Mouse (Mus musculus) MEL (cell line): ENCODE measurements around the gene Sox30. TPM values are rescaled to one million over a fixed set of nuclear protein-coding genes. Genes with fewer than 3 reads are reported as not detected.
A peak's percentile ranks its signal among the peaks of the same experiment; 100 is the strongest.

Source experiments
- DNase-seq: peaks from one replicate; pipeline ENCODE4 v3.0.0; 2011; ENCODE audit warnings: low read depth, low spot score
- H3K27ac ChIP-seq: 2 replicates; pipeline ENCODE4 v1.5.1; 2012; ENCODE audit warnings: low read depth, mild to moderate bottlenecking, control low read depth, low read length, moderate library complexity; ENCODE audit not compliant: control insufficient read depth
- H3K27me3 ChIP-seq, 2 experiments: fragments of 150-350 bp in 1 of 2; sonication (generic) in 1 of 2; 2 replicates each; pipeline ENCODE4 v1.6.1; 2012; ENCODE audit warnings: low read length in 2 of 2, mild to moderate bottlenecking in 2 of 2, improper control_type of control experiment in 1 of 2, moderate library complexity in 1 of 2; ENCODE audit not compliant: insufficient read depth in 2 of 2, control insufficient read depth in 1 of 2
- H3K36me3 ChIP-seq, 2 experiments: 2 replicates each; pipeline ENCODE4 v1.6.1; 2012 to 2014; ENCODE audit warnings: low read length in 2 of 2, improper control_type of control experiment in 1 of 2, inconsistent platforms in 1 of 2, mild to moderate bottlenecking in 1 of 2; ENCODE audit not compliant: insufficient read depth in 2 of 2, control insufficient read depth in 1 of 2
- H3K4me1 ChIP-seq, 2 experiments: fragments of 150-350 bp in 1 of 2; sonication (generic) in 1 of 2; 2 replicates each; pipeline ENCODE4 v1.6.1; 2012; ENCODE audit warnings: low read length in 2 of 2, improper control_type of control experiment in 1 of 2, mild to moderate bottlenecking in 1 of 2; ENCODE audit not compliant: insufficient read depth in 2 of 2, control insufficient read depth in 1 of 2
- H3K4me3 ChIP-seq, 2 experiments: fragments of 150-350 bp in 1 of 2; sonication (generic) in 1 of 2; 2 replicates each; pipeline ENCODE4 v1.5.1; 2012; ENCODE audit warnings: low read depth in 2 of 2, low read length in 2 of 2, mild to moderate bottlenecking in 2 of 2, moderate library complexity in 2 of 2, control low read depth in 1 of 2, improper control_type of control experiment in 1 of 2; ENCODE audit not compliant: control insufficient read depth in 1 of 2, insufficient read depth in 1 of 2
- H3K79me2 ChIP-seq: 2 replicates; pipeline ENCODE4 v1.6.1; 2012; ENCODE audit warnings: mild to moderate bottlenecking, low read length, moderate library complexity; ENCODE audit not compliant: control insufficient read depth, poor library complexity, insufficient read depth
- H3K9ac ChIP-seq: 2 replicates; pipeline ENCODE4 v1.6.1; 2012; ENCODE audit warnings: low read depth, mild to moderate bottlenecking, control low read depth, low read length, moderate library complexity; ENCODE audit not compliant: control insufficient read depth, poor library complexity, severe bottlenecking
- H3K9me3 ChIP-seq: fragments of 150-350 bp; sonication (generic); replicated peaks from 2 replicates; pipeline ENCODE4 v1.6.1; 2012; ENCODE audit warnings: mild to moderate bottlenecking, low read length, improper control_type of control experiment, moderate library complexity; ENCODE audit not compliant: insufficient read depth
- BHLHE40 ChIP-seq: IDR thresholded peaks from 2 replicates; pipeline ENCODE4 v1.6.1; 2012; ENCODE audit warnings: low read depth, mild to moderate bottlenecking, inconsistent platforms, low read length, improper control_type of control experiment, borderline replicate concordance
- CHD2 ChIP-seq: IDR thresholded peaks from 2 replicates; pipeline ENCODE4 v1.6.1; 2011; ENCODE audit warnings: low read length, improper control_type of control experiment
- CTCF ChIP-seq, 3 experiments: IDR thresholded peaks in 2 of 3; conservative IDR thresholded peaks in 1 of 3; 2 replicates each; pipeline ENCODE4 v1.5.1; 2011 to 2012; ENCODE audit warnings: low read length in 3 of 3, low read depth in 2 of 3, mild to moderate bottlenecking in 2 of 3, improper control_type of control experiment in 1 of 3, inconsistent platforms in 1 of 3, mixed read lengths in 1 of 3, moderate library complexity in 1 of 3; ENCODE audit not compliant: control insufficient read depth in 1 of 3, insufficient read depth in 1 of 3, poor library complexity in 1 of 3, severe bottlenecking in 1 of 3
- E2F4 ChIP-seq: IDR thresholded peaks from 2 replicates; pipeline ENCODE4 v1.6.1; 2011; ENCODE audit warnings: low read depth, low read length, improper control_type of control experiment, borderline replicate concordance
- ELF1 ChIP-seq: IDR thresholded peaks from 2 replicates; pipeline ENCODE4 v1.6.1; 2014; ENCODE audit warnings: low read depth, mild to moderate bottlenecking, inconsistent platforms, low read length, improper control_type of control experiment, moderate library complexity
- EP300 ChIP-seq, 2 experiments: IDR thresholded peaks; 2 replicates each; pipeline ENCODE4 v1.6.1; 2011; ENCODE audit warnings: improper control_type of control experiment in 2 of 2, low read length in 2 of 2, low read depth in 1 of 2, mild to moderate bottlenecking in 1 of 2
- ETS1 ChIP-seq: IDR thresholded peaks from 2 replicates; pipeline ENCODE4 v1.6.1; 2012; ENCODE audit warnings: low read depth, mild to moderate bottlenecking, inconsistent platforms, low read length, improper control_type of control experiment, moderate library complexity
- GABPA ChIP-seq: IDR thresholded peaks from 2 replicates; pipeline ENCODE4 v1.6.1; 2012; ENCODE audit warnings: low read depth, mild to moderate bottlenecking, inconsistent platforms, low read length, improper control_type of control experiment, moderate library complexity
- HCFC1 ChIP-seq: IDR thresholded peaks from 2 replicates; pipeline ENCODE4 v1.6.1; 2012; ENCODE audit warnings: low read depth, mild to moderate bottlenecking, inconsistent platforms, low read length, improper control_type of control experiment, moderate library complexity
- MAX ChIP-seq: IDR thresholded peaks from 2 replicates; pipeline ENCODE4 v1.6.1; 2011; ENCODE audit warnings: low read length, improper control_type of control experiment
- MEF2A ChIP-seq: IDR thresholded peaks from 2 replicates; pipeline ENCODE4 v1.6.1; 2014; ENCODE audit warnings: low read depth, mild to moderate bottlenecking, inconsistent platforms, low read length, improper control_type of control experiment; ENCODE audit not compliant: poor library complexity, insufficient replicate concordance, severe bottlenecking; ENCODE audit errors: extremely low read depth
- MXI1 ChIP-seq: IDR thresholded peaks from 2 replicates; pipeline ENCODE4 v1.6.1; 2011; ENCODE audit warnings: mild to moderate bottlenecking, low read depth, low read length, improper control_type of control experiment
- MYB ChIP-seq: IDR thresholded peaks from 2 replicates; pipeline ENCODE4 v1.6.1; 2011; ENCODE audit warnings: mild to moderate bottlenecking, low read depth, low read length, improper control_type of control experiment
- MYC ChIP-seq: IDR thresholded peaks from 2 replicates; pipeline ENCODE4 v1.6.1; 2011; ENCODE audit warnings: low read depth, mild to moderate bottlenecking, low read length, improper control_type of control experiment, moderate library complexity
- NELFE ChIP-seq: IDR thresholded peaks from 2 replicates; pipeline ENCODE4 v1.6.1; 2011; ENCODE audit warnings: low read depth, low read length, improper control_type of control experiment
- POLR2A ChIP-seq, 2 experiments: IDR thresholded peaks; 2 replicates each; pipeline ENCODE4 v1.6.1; 2011 to 2012; ENCODE audit warnings: low read length in 2 of 2, mild to moderate bottlenecking in 2 of 2, control low read depth in 1 of 2, improper control_type of control experiment in 1 of 2, low read depth in 1 of 2, moderate library complexity in 1 of 2; ENCODE audit not compliant: control insufficient read depth in 1 of 2, insufficient read depth in 1 of 2, poor library complexity in 1 of 2
- POLR2AphosphoS2 ChIP-seq: IDR thresholded peaks from 2 replicates; pipeline ENCODE4 v1.6.1; 2011; ENCODE audit warnings: low read length, improper control_type of control experiment
- POLR2AphosphoS5 ChIP-seq: IDR thresholded peaks from 2 replicates; pipeline ENCODE4 v1.6.1; 2012; ENCODE audit warnings: low read depth, borderline replicate concordance, mild to moderate bottlenecking, inconsistent platforms, low read length, moderate library complexity, mixed read lengths
- RAD21 ChIP-seq: IDR thresholded peaks from 2 replicates; pipeline ENCODE4 v1.6.1; 2011; ENCODE audit warnings: mild to moderate bottlenecking, low read depth, low read length, improper control_type of control experiment
- RCOR1 ChIP-seq: IDR thresholded peaks from 2 replicates; pipeline ENCODE4 v1.6.1; 2012; ENCODE audit warnings: low read depth, mild to moderate bottlenecking, inconsistent platforms, low read length, improper control_type of control experiment
- SIN3A ChIP-seq: IDR thresholded peaks from 2 replicates; pipeline ENCODE4 v1.6.1; 2012; ENCODE audit warnings: low read length, improper control_type of control experiment, inconsistent platforms
- SMC3 ChIP-seq: IDR thresholded peaks from 2 replicates; pipeline ENCODE4 v1.6.1; 2011; ENCODE audit warnings: low read depth, low read length, improper control_type of control experiment
- TAL1 ChIP-seq: IDR thresholded peaks from 2 replicates; pipeline ENCODE4 v1.6.1; 2012; ENCODE audit warnings: mild to moderate bottlenecking, inconsistent platforms, low read length, moderate library complexity, mixed read lengths
- TBP ChIP-seq: IDR thresholded peaks from 2 replicates; pipeline ENCODE4 v1.8.0; 2011; ENCODE audit warnings: low read depth, low read length, improper control_type of control experiment
- TCF12 ChIP-seq: IDR thresholded peaks from 2 replicates; pipeline ENCODE4 v1.6.1; 2014; ENCODE audit warnings: low read depth, mild to moderate bottlenecking, inconsistent platforms, low read length, improper control_type of control experiment, moderate library complexity
- UBTF ChIP-seq: IDR thresholded peaks from 2 replicates; pipeline ENCODE4 v1.6.1; 2012; ENCODE audit warnings: low read depth, mild to moderate bottlenecking, inconsistent platforms, low read length, improper control_type of control experiment, moderate library complexity, borderline replicate concordance; ENCODE audit not compliant: insufficient read depth
- USF2 ChIP-seq, 2 experiments: IDR thresholded peaks; 2 replicates each; pipeline ENCODE4 v1.6.1; 2011 to 2012; ENCODE audit warnings: improper control_type of control experiment in 2 of 2, low read length in 2 of 2, borderline replicate concordance in 1 of 2, inconsistent platforms in 1 of 2, low read depth in 1 of 2, mild to moderate bottlenecking in 1 of 2; ENCODE audit not compliant: insufficient read depth in 1 of 2
- ZC3H11A ChIP-seq: IDR thresholded peaks from 2 replicates; pipeline ENCODE4 v1.6.1; 2012; ENCODE audit warnings: low read depth, mild to moderate bottlenecking, inconsistent platforms, low read length, improper control_type of control experiment
- ZKSCAN1 ChIP-seq: IDR thresholded peaks from 2 replicates; pipeline ENCODE4 v1.6.1; 2012; ENCODE audit warnings: low read depth, mild to moderate bottlenecking, inconsistent platforms, low read length, improper control_type of control experiment, moderate library complexity
- ZNF384 ChIP-seq: IDR thresholded peaks from 2 replicates; pipeline ENCODE4 v1.6.1; 2012; ENCODE audit warnings: low read depth, mild to moderate bottlenecking, inconsistent platforms, low read length, improper control_type of control experiment
- polyA plus RNA-seq, 2 experiments: library from polyadenylated mRNA; stranded (reverse) in 1 of 2; unstranded in 1 of 2; fragments of >175 nt in 1 of 2; fragments of >200 nt in 1 of 2; gene quantifications; 2 replicates each; pipeline versions ENCODE4 v1.2.1 to v1.2.4; 2012; ENCODE audit warnings: low replicate concordance in 2 of 2, low read depth in 1 of 2; ENCODE audit not compliant: insufficient read length in 2 of 2, insufficient read depth in 1 of 2, missing spikeins in 1 of 2
- total RNA-seq: library from RNA; depleted of rRNA; stranded (reverse); fragments of 300-350 nt; gene quantifications from 2 replicates; pipeline ENCODE4 v1.2.3, GENCODE M21; 2012

Gene Sox30
- total and polyA plus RNA-seq, 3 experiments = not detected

GRCm38 (mm10) chr11:45937478-45937877 is 42.6 kb upstream of the Sox30 start:
- H3K9ac ChIP-seq = no peak overlapping the region
- peaks cover 11% of the 10 kb centered on the region in 2 experiments for H3K4me1 ChIP-seq
- peaks cover 14 to 19% of the 10 kb centered on the region in 2 experiments for H3K36me3 ChIP-seq
- H3K27me3 ChIP-seq = no peaks in the 10 kb centered on the region
- no peak overlapping the region for H3K27ac ChIP-seq
- H3K79me2 ChIP-seq = peaks cover 13% of the 10 kb centered on the region
- H3K9me3 ChIP-seq = no peaks in the 10 kb centered on the region
- no peak for DNase-seq
- H3K4me3 ChIP-seq = no peak overlapping the region
- TF ChIP-seq SMC3 = no peak
- TF ChIP-seq RCOR1 = no peak
- no peak for TF ChIP-seq MAX
- TF ChIP-seq TCF12 = no peak
- no peak for TF ChIP-seq ZKSCAN1
- TF ChIP-seq CHD2 = no peak
- TF ChIP-seq TAL1 = no peak
- TF ChIP-seq SIN3A = no peak
- no peak for TF ChIP-seq EP300 (IDR thresholded peaks at IDR 0.05; ENCODE audit: low read depth in 1 of 2, low read length in 2 of 2)
- no peak for TF ChIP-seq ETS1
- TF ChIP-seq TBP = no peak
- no peak for TF ChIP-seq USF2 (IDR thresholded peaks at IDR 0.05; ENCODE audit: borderline replicate concordance in 1 of 2, insufficient read depth in 1 of 2, low read depth in 1 of 2, low read length in 2 of 2)
- TF ChIP-seq NELFE = no peak
- TF ChIP-seq GABPA = no peak
- TF ChIP-seq ELF1 = no peak
- no peak for TF ChIP-seq BHLHE40
- no peak for TF ChIP-seq HCFC1
- TF ChIP-seq E2F4 = no peak
- TF ChIP-seq, all 39 proteins: peak for 0

GRCm38 (mm10) chr11:45938917-45939316 is 41.2 kb upstream of the Sox30 start:
- Histone ChIP-seq H3K4me1 (peaks cover 13 to 19% of the 10 kb centered on the region in 2 experiments), H3K27me3 (no peaks in the 10 kb centered on the region), H3K9ac (peak overlapping the region; percentile 21), H3K9me3 (no peaks in the 10 kb centered on the region), H3K79me2 (peaks cover 25% of the 10 kb centered on the region), H3K27ac (peak overlapping the region; percentile 71), H3K4me3 (peak overlapping the region; percentile 5 to 31; a peak in 3 of 4 replicates), H3K36me3 (peaks cover 14 to 30% of the 10 kb centered on the region in 2 experiments)
- peak; percentile 85 for DNase-seq
- no peak for TF ChIP-seq CHD2
- no peak for TF ChIP-seq ZKSCAN1
- 0 out of 2 replicates have a peak, but pooled peaks have one; percentile 27 for TF ChIP-seq TBP
- no peak for TF ChIP-seq ZC3H11A
- no peak for TF ChIP-seq UBTF
- TF ChIP-seq TCF12 = peak; percentile 71
- TF ChIP-seq MAX = peak; percentile 55; the same call in 1 of the 2 replicates
- TF ChIP-seq ELF1 = no peak
- TF ChIP-seq MYB = peak; percentile 36
- no peak for TF ChIP-seq POLR2AphosphoS2
- peak; percentile 20; the same call in 1 of the 2 replicates for TF ChIP-seq ZNF384
- peak; percentile 77 to 78 for TF ChIP-seq EP300 (IDR thresholded peaks at IDR 0.05; ENCODE audit: low read depth in 1 of 2, low read length in 2 of 2)
- no peak for TF ChIP-seq RAD21
- TF ChIP-seq MXI1 = peak; percentile 81
- peak; percentile 39; the same call in 1 of the 2 replicates for TF ChIP-seq BHLHE40
- no peak for TF ChIP-seq CTCF (IDR thresholded peaks at IDR 0.05 in 2 of 3, conservative IDR thresholded peaks at IDR 0.05 in 1 of 3; ENCODE audit: control insufficient read depth in 1 of 3, insufficient read depth in 1 of 3, low read depth in 2 of 3, low read length in 3 of 3, poor library complexity in 1 of 3, severe bottlenecking in 1 of 3)
- TF ChIP-seq MYC = no peak
- no peak for TF ChIP-seq POLR2A (IDR thresholded peaks at IDR 0.05; ENCODE audit: control insufficient read depth in 1 of 2, insufficient read depth in 1 of 2, low read depth in 1 of 2, low read length in 2 of 2, poor library complexity in 1 of 2)
- TF ChIP-seq MEF2A = no peak
- TF ChIP-seq SMC3 = 0 out of 2 replicates have a peak, but pooled peaks have one; percentile 0
- no peak for TF ChIP-seq POLR2AphosphoS5
- TF ChIP-seq RCOR1 = peak; percentile 80
- TF ChIP-seq HCFC1 = no peak
